Mouse (Mus musculus) intestine, embryonic 14.5 days (tissue): ENCODE data around the gene Trim15. TPM values are rescaled to one million over a fixed set of nuclear protein-coding genes. Genes with fewer than 3 reads are reported as not detected.

Experiments
- ATAC-seq: fragments of 200-750 bp; cut with Nextera tagmentation; replicated peaks from 2 replicates; pipeline ENCODE4 v1.8.0; 2017; ENCODE audit warnings: low read depth, moderate number of reproducible peaks, moderate TSS enrichment, moderate library complexity; ENCODE audit not compliant: low FRiP score, low TSS enrichment
- DNase-seq: peaks from one replicate; pipeline ENCODE4 v3.0.0-alpha.2; 2018; ENCODE audit warnings: low spot score
- H3K27ac ChIP-seq: fragments of 300-500 bp; sonication (generic); 2 replicates; pipeline ENCODE4 v1.5.1; 2014; ENCODE audit warnings: low read depth, mild to moderate bottlenecking, control low read depth
- H3K27me3 ChIP-seq: fragments of 300-500 bp; sonication (generic); replicated peaks from 2 replicates; pipeline ENCODE4 v1.6.1; 2014; ENCODE audit warnings: low read length, control low read depth; ENCODE audit not compliant: control insufficient read depth, insufficient read depth
- H3K36me3 ChIP-seq: fragments of 300-500 bp; sonication (generic); 2 replicates; pipeline ENCODE4 v1.6.1; 2014; ENCODE audit warnings: low read length, control low read depth; ENCODE audit not compliant: control insufficient read depth, insufficient read depth
- H3K4me1 ChIP-seq: fragments of 300-500 bp; sonication (generic); replicated peaks from 2 replicates; pipeline ENCODE4 v1.6.1; 2014; ENCODE audit warnings: low read length, control low read depth, mixed read lengths; ENCODE audit not compliant: control insufficient read depth, insufficient read depth
- H3K4me2 ChIP-seq: fragments of 300-500 bp; sonication (generic); 2 replicates; pipeline ENCODE4 v1.6.1; 2014; ENCODE audit warnings: low read length
- H3K4me3 ChIP-seq: fragments of 300-500 bp; sonication (generic); 2 replicates; pipeline ENCODE4 v1.5.1; 2014; ENCODE audit warnings: low read depth, low read length, control low read depth, mixed read lengths
- H3K9ac ChIP-seq: fragments of 300-500 bp; sonication (generic); 2 replicates; pipeline ENCODE4 v1.6.1; 2014; ENCODE audit warnings: mild to moderate bottlenecking, low read length
- H3K9me3 ChIP-seq: fragments of 300-500 bp; sonication (generic); 2 replicates; pipeline ENCODE4 v1.6.1; 2016; ENCODE audit warnings: low read length, control low read depth; ENCODE audit not compliant: control insufficient read depth
- WGBS: fragments of 180-500 bp; shearing (Covaris S2); extraction: QIAGEN DNeasy Blood & Tissue Kit; methylation state at CpG from one replicate; pipeline ENCODE4 v1.1.7; 2014; 5-methylcytosine and 5-hydroxymethylcytosine counted together
- polyA plus RNA-seq: library from polyadenylated mRNA; unstranded; fragments of >200 nt; fragmentation: Nextera tagmentation; extraction: Ambion mirVana; gene quantifications from 2 replicates; pipeline ENCODE4 v1.2.1, GENCODE M21; 2014

Trim15 gene
- polyA plus RNA-seq, 1 experiment from 2014 or later, result 1.3 TPM

DNA sequence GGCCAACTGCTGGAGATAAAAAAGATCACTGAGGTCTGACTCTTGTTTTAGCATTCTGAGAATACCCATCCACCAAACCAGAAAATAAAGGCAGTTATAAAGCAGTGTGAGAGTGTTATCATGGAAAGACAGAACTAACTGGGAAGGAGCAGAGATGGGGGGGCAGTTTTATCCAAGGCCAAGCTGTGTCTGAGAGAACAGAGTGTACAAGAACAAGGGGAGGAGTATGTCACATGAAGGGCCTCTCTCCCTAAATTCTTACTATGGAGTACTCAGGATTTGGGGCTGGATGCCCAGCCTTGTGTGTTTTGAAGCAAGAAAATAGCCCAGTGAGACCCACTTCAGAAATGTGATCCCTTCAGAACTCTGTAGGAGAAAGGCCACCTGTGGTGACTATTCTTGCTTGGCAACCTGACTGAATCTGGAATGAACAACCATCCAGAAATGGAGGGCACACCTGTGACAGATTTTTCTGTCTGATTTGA is 26.0 kb downstream of the Trim15 start:
- ATAC-seq, result no peak
- no peak overlapping the region for H3K4me2 ChIP-seq

GRCm38 (mm10) chr17:36839931-36840330 is 27.1 kb downstream of the Trim15 start:
- DNase-seq (no peak), ATAC-seq (no peak)
- Histone ChIP-seq H3K27ac (no peak overlapping the region), H3K4me3 (no peak overlapping the region), H3K9me3 (no peaks in the 10 kb centered on the region), H3K27me3 (no peaks in the 10 kb centered on the region), H3K36me3 (0 out of 2 replicates have a peak, but pooled peaks cover 8% of the 10 kb centered on the region), H3K4me1 (peaks cover 6% of the 10 kb centered on the region), H3K9ac (no peak overlapping the region), H3K4me2 (no peak overlapping the region)
- WGBS, result 77% methylated on average over 3 of the region's 3 CpGs

More for the DNA sequence above, 26.0 kb downstream of the Trim15 start:
- Histone ChIP-seq H3K36me3 (0 out of 2 replicates have a peak, but pooled peaks cover 8% of the 10 kb centered on the region), H3K4me1 (peaks cover 5% of the 10 kb centered on the region), H3K9me3 (no peaks in the 10 kb centered on the region), H3K9ac (no peak overlapping the region), H3K27ac (no peak overlapping the region), H3K4me3 (no peak overlapping the region), H3K27me3 (no peaks in the 10 kb centered on the region)
- no peak for DNase-seq

DNA sequence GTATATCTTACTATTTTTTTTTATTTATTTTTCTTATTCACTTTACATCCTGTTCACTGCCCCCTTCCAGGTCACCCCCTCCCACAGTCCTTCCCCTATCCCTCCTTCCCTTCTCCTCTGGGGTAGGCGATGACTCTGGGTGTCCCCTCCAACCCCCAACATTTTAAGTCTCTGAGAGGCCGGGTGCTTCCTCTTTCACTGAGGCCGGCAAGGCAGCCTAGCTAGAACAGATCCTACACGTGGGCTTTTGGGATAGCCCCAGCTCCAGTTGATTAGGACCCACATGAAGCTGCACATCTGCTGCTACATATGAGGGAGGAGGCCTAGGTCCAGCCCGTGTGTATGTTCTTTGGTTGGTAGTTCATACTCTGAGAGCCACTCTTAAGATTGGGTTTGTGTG is 28.0 kb downstream of the Trim15 start:
- H3K4me3 ChIP-seq, result no peak overlapping the region
- 83% methylated on average over 5 of the region's 5 CpGs for WGBS
- H3K4me2 ChIP-seq, result no peak overlapping the region
- no peak overlapping the region for H3K9ac ChIP-seq
- ATAC-seq (no peak), DNase-seq (no peak)
- no peaks in the 10 kb centered on the region for H3K27me3 ChIP-seq
- H3K27ac ChIP-seq, result no peak overlapping the region
- H3K9me3 ChIP-seq, result no peaks in the 10 kb centered on the region
- peaks cover 6% of the 10 kb centered on the region for H3K4me1 ChIP-seq
- H3K36me3 ChIP-seq, result 0 out of 2 replicates have a peak, but pooled peaks cover 8% of the 10 kb centered on the region

GRCm38 (mm10) chr17:36836874-36837647 is 29.9 kb downstream of the Trim15 start, which contains the start of gene Trim26:
Trim26 (plus strand) TSS chr17:36837134.
- Histone ChIP-seq H3K9me3 (no peaks in the 10 kb centered on the region), H3K4me2 (peak within 1 kb of the TSS; percentile 57), H3K4me1 (peaks cover 6% of the 10 kb centered on the region), H3K36me3 (0 out of 2 replicates have a peak, but pooled peaks cover 3% of the 10 kb centered on the region), H3K9ac (peak within 1 kb of the TSS; percentile 85), H3K4me3 (peak within 1 kb of the TSS; percentile 64), H3K27ac (peak within 1 kb of the TSS; percentile 96), H3K27me3 (no peaks in the 10 kb centered on the region)
- under 1% methylated on average over 56 of the region's 58 CpGs for WGBS
- ATAC-seq, result peak; percentile 99
- peak; percentile 98 for DNase-seq

- WGBS, result 10% methylated on average over 3 of the region's 3 CpGs
- H3K27ac ChIP-seq, result peak overlapping the region; percentile 96
- no peaks in the 10 kb centered on the region for H3K27me3 ChIP-seq
- peak overlapping the region; percentile 23; the same call in 1 of the 2 replicates for H3K9ac ChIP-seq
- H3K4me3 ChIP-seq, result peak overlapping the region; percentile 64
- H3K9me3 ChIP-seq, result no peaks in the 10 kb centered on the region
- peaks cover 6% of the 10 kb centered on the region for H3K4me1 ChIP-seq
- H3K36me3 ChIP-seq, result 0 out of 2 replicates have a peak, but pooled peaks cover 3% of the 10 kb centered on the region
- ATAC-seq (peak; percentile 24), DNase-seq (no peak)
- peak overlapping the region; percentile 57 for H3K4me2 ChIP-seq
Observed at GRCm38 (mm10) chr17:36836427-36836812, 30.6 kb downstream of the Trim15 start.

GRCm38 (mm10) chr17:36835591-36836426 is 31.2 kb downstream of the Trim15 start:
- no peaks in the 10 kb centered on the region for H3K27me3 ChIP-seq
- DNase-seq (peak; percentile 74), ATAC-seq (0 out of 2 replicates have a peak, but pooled peaks have one; percentile 9)
- peak overlapping the region; percentile 64; the same call in 1 of the 2 replicates for H3K4me3 ChIP-seq
- H3K36me3 ChIP-seq, result 0 out of 2 replicates have a peak, but pooled peaks cover 3% of the 10 kb centered on the region
- H3K27ac ChIP-seq, result peak overlapping the region; percentile 96
- H3K4me1 ChIP-seq, result peaks cover 6% of the 10 kb centered on the region
- H3K9me3 ChIP-seq, result no peaks in the 10 kb centered on the region
- H3K4me2 ChIP-seq, result peak overlapping the region; percentile 57
- no peak overlapping the region for H3K9ac ChIP-seq
- WGBS, result 29% methylated on average over 12 of the region's 12 CpGs

GRCm38 (mm10) chr17:36832694-36833093 is 34.3 kb downstream of the Trim15 start:
- Histone ChIP-seq H3K27ac (no peak overlapping the region), H3K9ac (no peak overlapping the region), H3K4me1 (peaks cover 6% of the 10 kb centered on the region), H3K4me2 (no peak overlapping the region), H3K4me3 (no peak overlapping the region), H3K9me3 (no peaks in the 10 kb centered on the region), H3K27me3 (no peaks in the 10 kb centered on the region), H3K36me3 (no peaks in the 10 kb centered on the region)
- DNase-seq (no peak), ATAC-seq (no peak)
- WGBS, result 60% methylated on average over 4 of the region's 4 CpGs

GRCm38 (mm10) chr17:36830470-36830869 is 36.5 kb downstream of the Trim15 start:
- Histone ChIP-seq H3K27me3 (no peaks in the 10 kb centered on the region), H3K36me3 (no peaks in the 10 kb centered on the region), H3K4me2 (no peak overlapping the region), H3K9me3 (no peaks in the 10 kb centered on the region), H3K27ac (no peak overlapping the region), H3K4me3 (no peak overlapping the region), H3K9ac (no peak overlapping the region), H3K4me1 (no peaks in the 10 kb centered on the region)
- WGBS, result 71% methylated on average over 3 of the region's 3 CpGs
- ATAC-seq, result no peak
- peak; percentile 35 for DNase-seq
